Mouse (Mus musculus) myocyte (in vitro differentiated cells): ENCODE measurements around the gene Cab39l. TPM values are rescaled to one million over a fixed set of nuclear protein-coding genes. Genes with fewer than 3 reads are reported as not detected.

Source experiments
- H3K27me3 ChIP-seq: one replicate; pipeline ENCODE4 v1.6.1; 2011; ENCODE audit not compliant: control insufficient read depth, insufficient read depth, insufficient read length
- H3K36me3 ChIP-seq: one replicate; pipeline ENCODE4 v1.6.1; 2011; ENCODE audit not compliant: control insufficient read depth, insufficient read depth
- H3K4me2 ChIP-seq: one replicate; pipeline ENCODE4 v1.6.1; 2011; ENCODE audit warnings: low read depth, control low read depth
- H3K4me3 ChIP-seq: one replicate; pipeline ENCODE4 v1.5.1; 2011; ENCODE audit warnings: mild to moderate bottlenecking, control low read depth, moderate library complexity
- H3K79me2 ChIP-seq: one replicate; pipeline ENCODE4 v1.6.1; 2011; ENCODE audit not compliant: control insufficient read depth, insufficient read depth
- H3ac ChIP-seq: one replicate; pipeline ENCODE4 v1.6.1; 2011; ENCODE audit not compliant: control insufficient read depth, insufficient read length
- CEBPB ChIP-seq: IDR thresholded peaks from 2 replicates; pipeline ENCODE4 v1.6.1; 2011; ENCODE audit warnings: mild to moderate bottlenecking, moderate library complexity; ENCODE audit not compliant: poor library complexity, insufficient read depth, severe bottlenecking
- E2F4 ChIP-seq: IDR thresholded peaks from one replicate; pipeline ENCODE4 v1.6.1; 2011; ENCODE audit warnings: mild to moderate bottlenecking, control low read depth, moderate library complexity; ENCODE audit not compliant: insufficient read depth
- MAX ChIP-seq: IDR thresholded peaks from one replicate; pipeline ENCODE4 v1.6.1; 2011; ENCODE audit warnings: low read depth, mild to moderate bottlenecking, control low read depth
- MYOD1 ChIP-seq, 3 experiments: IDR thresholded peaks; one replicate each; pipeline ENCODE4 v1.6.1; 2011; ENCODE audit warnings: control low read depth in 2 of 3, low read depth in 2 of 3, mild to moderate bottlenecking in 2 of 3, moderate library complexity in 1 of 3; ENCODE audit not compliant: insufficient read length in 2 of 3, control insufficient read depth in 1 of 3
- MYOG ChIP-seq, 3 experiments: IDR thresholded peaks; one replicate each; pipeline ENCODE4 v1.6.1; 2011; ENCODE audit warnings: control low read depth in 2 of 3, low read depth in 2 of 3, mild to moderate bottlenecking in 2 of 3; ENCODE audit not compliant: insufficient read length in 2 of 3, control insufficient read depth in 1 of 3, insufficient read depth in 1 of 3
- POLR2A ChIP-seq: IDR thresholded peaks from one replicate; pipeline ENCODE4 v1.6.1; 2011; ENCODE audit warnings: low read depth, mild to moderate bottlenecking, control low read depth, moderate library complexity; ENCODE audit not compliant: insufficient read length
- POLR2AphosphoS2 ChIP-seq: IDR thresholded peaks from one replicate; pipeline ENCODE4 v1.6.1; 2011; ENCODE audit warnings: low read depth, control low read depth; ENCODE audit not compliant: insufficient read length
- REST ChIP-seq: IDR thresholded peaks from one replicate; pipeline ENCODE4 v1.6.1; 2011; ENCODE audit warnings: mild to moderate bottlenecking, control low read depth, moderate library complexity; ENCODE audit not compliant: insufficient read depth, insufficient read length
- SRF ChIP-seq: IDR thresholded peaks from one replicate; pipeline ENCODE4 v1.6.1; 2011; ENCODE audit warnings: low read depth; ENCODE audit not compliant: control insufficient read depth, insufficient read length
- TCF12 ChIP-seq: IDR thresholded peaks from one replicate; pipeline ENCODE4 v1.6.1; 2011; ENCODE audit warnings: mild to moderate bottlenecking, control low read depth; ENCODE audit not compliant: poor library complexity, insufficient read depth, severe bottlenecking
- TCF3 ChIP-seq: IDR thresholded peaks from one replicate; pipeline ENCODE4 v1.6.1; 2011; ENCODE audit warnings: low read depth, control low read depth; ENCODE audit not compliant: insufficient read length
- USF1 ChIP-seq: IDR thresholded peaks from one replicate; pipeline ENCODE4 v1.6.1; 2011; ENCODE audit warnings: low read depth, mild to moderate bottlenecking, control low read depth, moderate library complexity
- polyA plus RNA-seq: library from polyadenylated mRNA; unstranded; fragments of >200 nt; fragmentation: generic; extraction: Trizol; gene quantifications from one replicate; pipeline ENCODE4 v1.2.1, GENCODE M21; 2012; ENCODE audit warnings: missing spikeins

The Cab39l gene
- polyA plus RNA-seq, 1 experiment, result 8.3 TPM

DNA sequence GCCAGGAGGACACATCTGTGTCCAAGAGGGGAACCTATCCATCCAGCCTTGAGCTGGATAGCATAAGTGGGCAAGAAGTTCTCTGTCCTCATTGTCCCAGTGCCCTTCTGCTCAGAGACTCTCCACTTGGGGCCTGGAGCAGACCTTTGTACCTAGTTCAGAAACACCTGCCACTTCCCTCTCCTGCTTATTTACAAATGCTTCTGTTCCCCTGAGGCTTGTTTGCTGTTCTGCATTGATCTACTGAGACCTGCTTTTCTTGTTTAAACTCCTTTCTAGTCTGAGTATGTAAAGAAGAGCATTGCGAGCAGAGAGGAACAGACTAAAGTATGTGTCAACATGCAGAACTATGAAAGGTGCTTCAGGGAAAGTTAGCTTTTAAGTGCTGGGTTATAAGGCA, 92.2 kb downstream of the Cab39l start:
- no peaks in the 10 kb centered on the region for H3K27me3 ChIP-seq

DNA sequence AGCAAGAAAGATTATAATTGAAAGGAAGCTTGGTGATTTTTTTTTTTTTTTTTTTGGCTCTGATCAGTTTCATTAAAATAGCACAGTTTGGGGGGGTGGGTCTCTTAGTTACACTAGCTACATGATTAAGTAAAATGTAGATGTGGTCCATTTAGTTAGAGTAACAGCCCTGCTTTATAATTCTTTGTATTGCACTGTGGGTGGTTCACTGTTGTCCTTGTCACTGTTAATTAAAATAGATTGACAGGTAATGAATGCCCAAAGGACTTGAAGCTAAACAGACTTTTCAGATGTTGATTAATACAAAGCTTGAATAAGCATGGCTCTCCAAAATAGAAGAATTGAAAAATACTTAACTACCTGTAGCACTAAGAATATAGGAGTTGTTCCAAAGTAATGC, 93.1 kb downstream of the Cab39l start:
- Histone ChIP-seq H3ac (no peak overlapping the region), H3K79me2 (no peaks in the 10 kb centered on the region), H3K36me3 (no peaks in the 10 kb centered on the region), H3K27me3 (no peaks in the 10 kb centered on the region), H3K4me3 (no peak overlapping the region), H3K4me2 (no peak overlapping the region)
- TF ChIP-seq POLR2A (no peak), USF1 (no peak), MAX (no peak), POLR2AphosphoS2 (no peak), MYOG (IDR thresholded peaks at IDR 0.05; ENCODE audit: control insufficient read depth in 1 of 3, insufficient read depth in 1 of 3, insufficient read length in 2 of 3, low read depth in 2 of 3) (no peak), TCF12 (no peak), TCF3 (no peak), CEBPB (no peak)

More for the DNA sequence above, 92.2 kb downstream of the Cab39l start:
- H3K4me3 ChIP-seq, result no peak overlapping the region
- H3K79me2 ChIP-seq, result no peaks in the 10 kb centered on the region
- H3ac ChIP-seq, result no peak overlapping the region
- TF ChIP-seq SRF (no peak), MYOG (IDR thresholded peaks at IDR 0.05; ENCODE audit: control insufficient read depth in 1 of 3, insufficient read depth in 1 of 3, insufficient read length in 2 of 3, low read depth in 2 of 3) (no peak), TCF12 (no peak), MAX (no peak), REST (no peak), MYOD1 (IDR thresholded peaks at IDR 0.05; ENCODE audit: control insufficient read depth in 1 of 3, insufficient read length in 2 of 3, low read depth in 2 of 3) (no peak)
- H3K36me3 ChIP-seq, result no peaks in the 10 kb centered on the region
- no peak overlapping the region for H3K4me2 ChIP-seq

DNA sequence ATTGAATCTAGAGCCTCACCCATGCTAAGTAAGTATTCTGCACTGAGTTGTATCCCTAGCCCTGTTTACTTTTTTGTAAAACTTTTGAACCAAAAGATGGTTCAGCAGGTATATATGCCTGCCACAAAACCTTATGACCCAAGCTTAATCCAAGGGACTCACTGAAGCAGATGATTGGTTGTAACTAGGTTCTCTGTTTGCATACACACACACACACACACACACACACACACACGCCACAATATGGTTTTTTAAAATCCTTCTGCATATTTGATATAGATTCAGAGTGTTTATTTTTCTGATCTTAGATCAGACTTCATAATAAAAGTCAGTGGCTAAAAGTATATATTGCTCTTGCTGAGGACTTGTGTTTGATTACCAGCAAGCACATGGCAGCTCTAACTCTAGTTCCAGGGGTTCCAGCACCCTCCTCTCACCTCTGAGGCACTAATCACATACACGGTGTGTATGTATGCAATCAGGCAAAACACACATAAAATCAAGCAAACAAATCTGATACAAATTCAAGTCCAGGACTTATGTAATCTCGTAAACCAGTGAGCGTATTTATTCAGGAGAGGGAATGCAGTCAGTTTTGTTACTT, 97.2 kb downstream of the Cab39l start:
- no peak overlapping the region for H3K4me2 ChIP-seq
- H3K36me3 ChIP-seq, result peaks cover 3% of the 10 kb centered on the region
- no peaks in the 10 kb centered on the region for H3K27me3 ChIP-seq
- H3K79me2 ChIP-seq, result no peaks in the 10 kb centered on the region
- TF ChIP-seq POLR2AphosphoS2, result no peak
- no peak for TF ChIP-seq POLR2A
- TF ChIP-seq USF1, result no peak
- no peak for TF ChIP-seq E2F4
- TF ChIP-seq REST, result no peak
- no peak for TF ChIP-seq TCF12
- TF ChIP-seq TCF3, result no peak
- TF ChIP-seq MYOG (IDR thresholded peaks at IDR 0.05; ENCODE audit: control insufficient read depth in 1 of 3, insufficient read depth in 1 of 3, insufficient read length in 2 of 3, low read depth in 2 of 3), result no peak
- TF ChIP-seq CEBPB, result no peak
- no peak for TF ChIP-seq MYOD1 (IDR thresholded peaks at IDR 0.05; ENCODE audit: control insufficient read depth in 1 of 3, insufficient read length in 2 of 3, low read depth in 2 of 3)
- TF ChIP-seq MAX, result no peak
- H3K4me3 ChIP-seq, result no peak overlapping the region
- H3ac ChIP-seq, result no peak overlapping the region

GRCm38 (mm10) chr14:59540230-59540629, 99.5 kb downstream of the Cab39l start:
- Histone ChIP-seq H3K36me3 (peaks cover 3% of the 10 kb centered on the region), H3ac (no peak overlapping the region), H3K27me3 (no peaks in the 10 kb centered on the region), H3K79me2 (no peaks in the 10 kb centered on the region), H3K4me2 (no peak overlapping the region), H3K4me3 (no peak overlapping the region)
- TF ChIP-seq TCF12, result no peak
- no peak for TF ChIP-seq MAX
- no peak for TF ChIP-seq POLR2A
- no peak for TF ChIP-seq REST
- TF ChIP-seq USF1, result no peak
- TF ChIP-seq E2F4, result no peak
- TF ChIP-seq TCF3, result no peak
- TF ChIP-seq POLR2AphosphoS2, result no peak
- no peak for TF ChIP-seq CEBPB
- TF ChIP-seq MYOD1 (IDR thresholded peaks at IDR 0.05; ENCODE audit: control insufficient read depth in 1 of 3, insufficient read length in 2 of 3, low read depth in 2 of 3), result no peak
- TF ChIP-seq MYOG (IDR thresholded peaks at IDR 0.05; ENCODE audit: control insufficient read depth in 1 of 3, insufficient read depth in 1 of 3, insufficient read length in 2 of 3, low read depth in 2 of 3), result no peak
- TF ChIP-seq SRF, result no peak

GRCm38 (mm10) chr14:59540761-59541160, 100.0 kb downstream of the Cab39l start:
- H3K4me2 ChIP-seq, result no peak overlapping the region
- no peaks in the 10 kb centered on the region for H3K27me3 ChIP-seq
- H3K4me3 ChIP-seq, result no peak overlapping the region
- TF ChIP-seq MYOG (IDR thresholded peaks at IDR 0.05; ENCODE audit: control insufficient read depth in 1 of 3, insufficient read depth in 1 of 3, insufficient read length in 2 of 3, low read depth in 2 of 3) (no peak), USF1 (no peak), REST (no peak), MYOD1 (IDR thresholded peaks at IDR 0.05; ENCODE audit: control insufficient read depth in 1 of 3, insufficient read length in 2 of 3, low read depth in 2 of 3) (no peak), CEBPB (no peak), E2F4 (no peak), TCF12 (no peak), MAX (no peak), SRF (no peak), POLR2AphosphoS2 (no peak), POLR2A (no peak), TCF3 (no peak)
- peaks cover 3% of the 10 kb centered on the region for H3K36me3 ChIP-seq
- H3K79me2 ChIP-seq, result no peaks in the 10 kb centered on the region
- no peak overlapping the region for H3ac ChIP-seq
